In the genomic region with DNA sequence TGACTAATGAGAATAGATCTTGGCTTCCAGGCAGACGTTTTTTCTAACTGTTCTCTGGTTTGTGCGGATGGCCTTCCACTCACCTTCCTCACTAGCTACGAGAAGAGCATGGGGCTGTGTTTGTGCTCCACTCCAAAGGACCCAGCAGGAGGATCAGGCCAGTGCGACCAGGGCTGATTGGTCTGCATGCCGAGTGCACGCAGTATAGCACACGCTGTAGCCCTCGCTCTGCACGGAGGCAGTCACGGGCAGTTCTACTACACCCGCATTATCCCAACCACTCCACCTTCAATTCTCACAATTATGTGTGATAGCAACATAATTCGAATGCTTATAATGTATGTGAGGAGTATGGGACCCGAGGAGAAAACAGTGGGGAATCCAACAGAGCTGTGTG, we compare ENCODE assay signal across 27 mouse cellular contexts.
DNase-seq lines count a peak whose midpoint lies in the region; ATAC-seq lines count a peak whose summit lies in the region.
"Had no signal": no experiment of that assay in that cellular context is flagged by ENCODE, and none has a peak within 500 bp of the region (broad histone marks: within the 10 kb centered on the region; RNA-seq: fewer than 3 reads in every experiment).

No protein-coding gene starts in this region.

- H3K27me3 ChIP-seq in heart, embryonic 11.5 days (ENCODE audit: control insufficient read depth, insufficient read depth, low read length): no peaks in the 10 kb centered on the region
- no peaks in the 10 kb centered on the region for H3K27me3 ChIP-seq in hindbrain, embryonic 16.5 days (replicated peaks; ENCODE audit: control insufficient read depth, insufficient read depth, low read length)
- no peaks in the 10 kb centered on the region for H3K27me3 ChIP-seq in hindbrain, embryonic 10.5 days (ENCODE audit: insufficient read depth, poor library complexity, severe bottlenecking)
- H3K27me3 ChIP-seq in neural tube, embryonic 13.5 days: no peaks in the 10 kb centered on the region
- H3K27me3 ChIP-seq in neural tube, embryonic 15.5 days (replicated peaks): no peaks in the 10 kb centered on the region
- H3K27me3 ChIP-seq: embryonic facial prominence, embryonic 13.5 days; midbrain, embryonic 12.5 days; stomach, embryonic 15.5 days had no signal

- ATAC-seq in heart, embryonic 11.5 days (replicated peaks; ENCODE audit: insufficient number of reproducible peaks, low FRiP score, low TSS enrichment): no peak
- ATAC-seq in hindbrain, embryonic 16.5 days: 0 out of 2 replicates have a peak, but pooled peaks have one; percentile 35
- 0 out of 2 replicates have a peak, but pooled peaks have one; percentile 56 for ATAC-seq in neural tube, embryonic 13.5 days (ENCODE audit: low read depth)
- ATAC-seq in neural tube, embryonic 15.5 days (ENCODE audit: low FRiP score): no peak
- ATAC-seq: intestine, embryonic 16.5 days had no signal

- peak overlapping the region; percentile 54 for H3K4me2 ChIP-seq in heart, embryonic 11.5 days
- no peak overlapping the region for H3K4me2 ChIP-seq in hindbrain, embryonic 16.5 days (ENCODE audit: low read length)
- no peak overlapping the region for H3K4me2 ChIP-seq in neural tube, embryonic 13.5 days
- no peak overlapping the region for H3K4me2 ChIP-seq in neural tube, embryonic 15.5 days
- H3K4me2 ChIP-seq: midbrain, embryonic 12.5 days; stomach, embryonic 15.5 days had no signal

- peaks cover 50% of the 10 kb centered on the region for H3K4me1 ChIP-seq in heart, embryonic 11.5 days (ENCODE audit: control insufficient read depth, insufficient read depth, low read length)
- H3K4me1 ChIP-seq in hindbrain, embryonic 16.5 days (ENCODE audit: control insufficient read depth, insufficient read depth, low read depth, low read length): peaks cover 8% of the 10 kb centered on the region
- H3K4me1 ChIP-seq in hindbrain, embryonic 10.5 days (replicated peaks): peaks cover 26% of the 10 kb centered on the region
- H3K4me1 ChIP-seq in neural tube, embryonic 13.5 days (replicated peaks): peaks cover 16% of the 10 kb centered on the region
- H3K4me1 ChIP-seq in neural tube, embryonic 15.5 days: 0 out of 2 replicates have a peak, but pooled peaks cover 5% of the 10 kb centered on the region

- no peak overlapping the region for H3K4me3 ChIP-seq in heart, embryonic 11.5 days (ENCODE audit: low read depth, low read length)
- H3K4me3 ChIP-seq in hindbrain, embryonic 16.5 days (ENCODE audit: low read length): no peak overlapping the region
- no peak overlapping the region for H3K4me3 ChIP-seq in hindbrain, embryonic 10.5 days
- no peak overlapping the region for H3K4me3 ChIP-seq in neural tube, embryonic 13.5 days
- H3K4me3 ChIP-seq in neural tube, embryonic 15.5 days (replicated peaks): no peak overlapping the region
- H3K4me3 ChIP-seq: embryonic facial prominence, embryonic 13.5 days; erythroblast, embryonic 14.5 days; gastrocnemius, adult 2 months; midbrain, embryonic 12.5 days; myocyte; stomach, embryonic 15.5 days had no signal

- peak overlapping the region; percentile 41; the same call in 1 of the 2 replicates for H3K27ac ChIP-seq in heart, embryonic 11.5 days (ENCODE audit: low read depth, low read length)
- H3K27ac ChIP-seq in hindbrain, embryonic 16.5 days (ENCODE audit: low read depth, low read length): no peak overlapping the region
- no peak overlapping the region for H3K27ac ChIP-seq in hindbrain, embryonic 10.5 days
- H3K27ac ChIP-seq in neural tube, embryonic 13.5 days (replicated peaks): no peak overlapping the region
- no peak overlapping the region for H3K27ac ChIP-seq in neural tube, embryonic 15.5 days (replicated peaks)
- H3K27ac ChIP-seq: embryonic facial prominence, embryonic 13.5 days; gastrocnemius, adult 2 months; liver, embryonic 14.5 days; macrophage; midbrain, embryonic 12.5 days; stomach, embryonic 15.5 days had no signal

- no peak for DNase-seq in heart, adult 9 months (ENCODE audit: low spot score in 2 of 2)
- no peak for DNase-seq in hindbrain, embryonic 10.5 days (ENCODE audit: low spot score)
- DNase-seq in kidney, adult 11 months: no peak
- DNase-seq: adrenal gland, postnatal 14 days; cerebellum, adult 11 months; cerebellum, adult 9-10 months; cerebellum, postnatal 36 days; gastrocnemius, adult 2 months; gastrocnemius, postnatal 36 days; kidney, adult 9 months; kidney, postnatal 10 days; liver; lung, adult 2 months; lung, postnatal 10 days; right cerebral cortex, postnatal 25 days had no signal

- H3K9me3 ChIP-seq in heart, embryonic 11.5 days (replicated peaks; ENCODE audit: control insufficient read depth, low read length): no peaks in the 10 kb centered on the region
- H3K9me3 ChIP-seq in hindbrain, embryonic 16.5 days (ENCODE audit: control insufficient read depth, low read length): no peaks in the 10 kb centered on the region
- no peaks in the 10 kb centered on the region for H3K9me3 ChIP-seq in hindbrain, embryonic 10.5 days
- no peaks in the 10 kb centered on the region for H3K9me3 ChIP-seq in neural tube, embryonic 13.5 days
- no peaks in the 10 kb centered on the region for H3K9me3 ChIP-seq in neural tube, embryonic 15.5 days (replicated peaks)
- H3K9me3 ChIP-seq: embryonic facial prominence, embryonic 13.5 days; midbrain, embryonic 12.5 days; stomach, embryonic 15.5 days had no signal

- peaks cover 3% of the 10 kb centered on the region for H3K36me3 ChIP-seq in heart, embryonic 11.5 days (ENCODE audit: control insufficient read depth, insufficient read depth, low read length)
- no peaks in the 10 kb centered on the region for H3K36me3 ChIP-seq in hindbrain, embryonic 16.5 days (ENCODE audit: control insufficient read depth, insufficient read depth, low read length)
- peaks cover 16% of the 10 kb centered on the region; the same call in 1 of the 2 replicates for H3K36me3 ChIP-seq in hindbrain, embryonic 10.5 days
- H3K36me3 ChIP-seq in neural tube, embryonic 13.5 days: no peaks in the 10 kb centered on the region
- H3K36me3 ChIP-seq in neural tube, embryonic 15.5 days: no peaks in the 10 kb centered on the region
- H3K36me3 ChIP-seq: midbrain, embryonic 12.5 days; stomach, embryonic 15.5 days had no signal

- 68% methylated on average over 13 of the region's 13 CpGs for WGBS in heart, embryonic 11.5 days (ENCODE audit: insufficient replicate concordance)
- 82% methylated on average over 13 of the region's 13 CpGs for WGBS in hindbrain, embryonic 16.5 days
- 84% methylated on average over 13 of the region's 13 CpGs for WGBS in hindbrain, embryonic 10.5 days
- WGBS in neural tube, embryonic 13.5 days: 84% methylated on average over 13 of the region's 13 CpGs
- WGBS in neural tube, embryonic 15.5 days: 84% methylated on average over 13 of the region's 13 CpGs

- no peak overlapping the region; the same call in 1 of the 2 replicates for H3K9ac ChIP-seq in heart, embryonic 11.5 days (ENCODE audit: low read depth, low read length)
- no peak overlapping the region for H3K9ac ChIP-seq in hindbrain, embryonic 16.5 days (ENCODE audit: low read depth, low read length)
- no peak overlapping the region for H3K9ac ChIP-seq in neural tube, embryonic 13.5 days
- no peak overlapping the region for H3K9ac ChIP-seq in neural tube, embryonic 15.5 days (replicated peaks)
- H3K9ac ChIP-seq: liver, embryonic 14.5 days; midbrain, embryonic 12.5 days; stomach, embryonic 15.5 days had no signal

Comparison
In these comparisons a context has a peak if more than half of its experiments do, and no peak if none do; other contexts are left out.
1. ATAC-seq: peak in hindbrain, embryonic 16.5 days (single experiment) and neural tube, embryonic 13.5 days (single experiment); none in heart, embryonic 11.5 days (single experiment) and neural tube, embryonic 15.5 days (single experiment).